Mouse (Mus musculus) c-Kit-negative CD71-positive TER-119-positive erythroid progenitor cells, embryonic 14.5 days (primary cell): ENCODE measurements at regions not wholly inside any gene's neighbourhood (a gene's known extent, or its start where the extent isn't known, plus 50 kb on each side); places are given as distances from the start of the nearest gene placed in this dataset.

ENCODE experiments used
- DNase-seq: peaks from one replicate; pipeline ENCODE4 v3.0.0-alpha.2; 2013; ENCODE audit warnings: low read depth, low spot score

DNA sequence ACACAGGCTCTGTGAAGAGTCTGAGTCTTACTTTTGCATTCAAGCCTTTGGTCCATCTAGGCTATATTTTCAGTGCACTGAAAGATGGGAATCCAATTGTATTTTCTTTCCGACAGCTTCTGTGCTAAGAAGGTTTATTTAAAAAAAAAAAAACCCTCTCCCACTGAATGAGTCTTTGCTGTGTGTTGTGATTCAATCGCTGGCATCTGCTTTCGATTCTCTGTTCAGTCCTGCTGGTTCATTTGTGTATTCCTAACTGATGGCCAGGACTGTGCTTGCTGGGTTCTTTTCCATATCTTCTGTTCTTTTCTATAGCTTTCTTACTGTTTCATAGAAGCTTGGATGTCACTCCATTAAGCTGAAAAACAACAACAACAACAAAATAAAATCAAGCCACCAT is 132.9 kb downstream of the Tex36 start:
- DNase-seq: no peak

DNA sequence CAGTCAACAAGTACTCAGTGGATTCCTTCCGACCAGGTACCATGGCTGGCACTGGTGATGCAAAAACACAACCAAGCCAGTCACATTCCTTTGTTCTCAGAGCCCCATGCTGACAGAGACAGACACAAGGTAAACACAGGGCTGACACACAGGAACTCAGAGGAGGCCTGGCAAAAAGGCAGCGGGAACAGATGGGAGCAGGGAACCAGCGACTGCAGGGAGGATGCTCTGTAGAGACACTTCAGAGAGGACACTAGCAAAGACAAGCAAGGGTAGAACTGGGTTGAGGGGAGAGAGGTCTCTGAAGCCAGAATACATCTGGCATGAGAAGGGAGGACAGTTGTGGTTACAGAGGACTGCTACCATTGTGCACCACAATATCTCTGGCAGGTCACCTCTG is 133.6 kb downstream of the Tex36 start:
- no peak for DNase-seq

- DNase-seq: no peak
These were observed 134.4 kb downstream of the Tex36 start for GRCm38 (mm10) chr7:133467579-133467978.

DNA sequence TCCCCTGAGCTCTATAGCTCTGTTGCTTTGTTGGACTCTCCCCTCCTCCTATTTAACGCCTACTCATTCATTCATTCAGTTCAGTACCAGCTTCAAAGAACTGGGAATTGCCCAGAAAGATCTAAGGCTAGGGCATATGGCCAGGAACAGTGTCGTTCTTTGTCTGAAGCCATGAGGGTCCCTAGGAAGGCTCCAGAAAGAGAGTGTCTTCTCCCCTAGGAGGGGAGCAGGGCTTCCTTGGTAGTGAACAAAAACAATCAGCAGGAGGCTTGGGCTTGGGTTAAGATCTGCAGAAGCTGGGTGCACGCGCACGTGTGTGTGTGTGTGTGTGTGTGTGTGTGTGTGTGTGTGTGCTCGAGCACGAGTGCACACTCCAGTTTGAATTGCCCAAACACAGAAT is 142.7 kb downstream of the Tex36 start:
- no peak for DNase-seq

- DNase-seq: no peak
These were observed 144.3 kb downstream of the Tex36 start for GRCm38 (mm10) chr7:133457436-133458324.

DNA sequence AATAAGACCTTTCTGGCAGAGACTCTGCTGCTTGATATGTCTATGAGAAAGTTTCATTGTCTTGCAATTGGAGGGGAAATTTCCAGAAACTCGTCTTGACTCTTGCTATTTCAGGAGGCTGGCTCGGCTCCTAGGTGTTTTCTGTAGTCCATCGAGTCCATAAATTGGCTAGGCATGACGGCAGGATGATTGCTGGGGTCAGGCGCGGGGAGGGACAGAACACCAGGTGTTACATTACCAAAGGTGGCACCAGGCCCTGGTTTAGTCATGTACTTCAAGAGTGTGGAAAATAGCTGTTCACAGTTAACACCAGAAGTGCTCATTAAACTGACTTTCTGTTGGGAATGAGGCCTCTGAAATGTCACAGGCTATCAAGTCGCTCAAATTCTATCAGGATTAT is 151.7 kb downstream of the Tex36 start:
- no peak for DNase-seq

DNA sequence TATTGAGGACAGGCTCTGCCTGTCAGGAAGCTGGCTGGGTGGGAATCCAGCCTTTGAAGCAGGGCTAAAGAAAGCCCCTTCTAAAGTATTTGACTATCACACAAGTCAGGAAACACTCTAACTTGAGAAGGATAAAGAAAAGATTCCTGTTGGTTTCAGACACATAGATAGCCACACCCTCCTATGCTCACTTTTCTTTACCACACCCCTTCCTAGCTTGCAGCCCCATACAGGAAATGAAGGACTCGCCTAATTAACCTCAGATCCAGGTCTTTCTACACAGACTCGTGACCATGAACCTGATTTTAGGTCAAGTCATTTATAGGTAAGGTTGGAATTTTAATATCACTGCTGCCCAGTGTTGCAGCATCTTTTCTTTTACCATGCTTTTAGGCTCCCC is 154.9 kb downstream of the Tex36 start:
- DNase-seq: no peak

DNA sequence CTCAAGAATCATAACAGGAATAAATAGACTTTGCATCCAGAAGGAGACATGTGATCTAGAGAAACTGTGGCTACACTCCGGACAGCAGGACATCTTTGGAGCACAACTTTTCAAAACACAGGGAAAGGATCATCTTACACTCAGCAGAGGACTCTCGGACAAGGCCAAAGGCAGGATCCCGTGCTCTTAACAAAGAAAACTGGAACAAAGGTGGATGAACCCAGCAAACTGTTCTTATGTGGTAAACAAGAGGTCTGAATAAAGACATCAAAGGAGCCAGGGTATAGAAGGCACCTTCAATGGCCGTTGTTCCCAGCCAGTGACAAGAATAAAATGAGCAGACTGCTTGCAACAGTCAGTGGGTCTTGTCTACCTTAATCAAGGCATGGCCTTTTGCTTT is 160.3 kb downstream of the Tex36 start:
- DNase-seq: no peak

GRCm38 (mm10) chr7:133441169-133441568 is 160.8 kb downstream of the Tex36 start:
- no peak for DNase-seq

DNA sequence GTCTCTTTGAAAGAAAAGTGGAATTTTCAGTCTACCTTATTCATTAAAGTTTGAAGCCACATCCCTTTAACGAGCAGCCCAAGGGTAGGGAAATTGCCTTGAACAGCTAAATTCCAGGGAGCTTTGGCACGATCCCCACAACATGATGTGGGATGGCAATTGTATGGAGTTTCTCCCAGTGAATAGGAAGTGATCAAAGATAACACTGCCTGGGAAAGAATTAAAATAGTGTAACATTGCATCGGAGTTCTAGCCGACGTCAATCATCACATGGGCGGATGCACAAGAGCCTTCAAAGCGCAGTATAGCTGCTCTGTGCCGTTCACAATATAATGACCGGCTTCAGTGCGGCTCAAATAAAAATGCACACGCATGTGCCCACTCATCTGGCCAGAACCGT is 161.2 kb downstream of the Tex36 start:
- no peak for DNase-seq

DNA sequence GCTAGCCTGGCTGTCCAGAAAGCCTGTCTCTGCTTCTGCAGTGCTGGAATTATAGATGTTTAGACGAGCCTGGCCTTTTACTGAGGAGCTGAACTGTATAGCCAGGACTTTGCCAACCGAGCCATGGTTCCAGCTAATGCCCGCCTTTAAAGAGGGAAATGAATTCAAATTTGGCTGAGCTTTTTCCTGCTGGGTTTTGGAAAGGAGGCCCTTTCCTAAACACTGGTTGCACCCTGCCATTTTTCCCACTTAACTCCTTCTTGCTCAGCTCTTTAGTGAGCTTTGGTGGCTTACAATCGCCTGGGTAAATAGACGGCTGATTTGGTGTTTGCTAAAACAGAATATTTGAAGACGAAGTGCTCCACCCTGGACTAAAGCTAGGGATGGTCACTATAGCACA is 161.9 kb downstream of the Tex36 start:
- no peak for DNase-seq

DNA sequence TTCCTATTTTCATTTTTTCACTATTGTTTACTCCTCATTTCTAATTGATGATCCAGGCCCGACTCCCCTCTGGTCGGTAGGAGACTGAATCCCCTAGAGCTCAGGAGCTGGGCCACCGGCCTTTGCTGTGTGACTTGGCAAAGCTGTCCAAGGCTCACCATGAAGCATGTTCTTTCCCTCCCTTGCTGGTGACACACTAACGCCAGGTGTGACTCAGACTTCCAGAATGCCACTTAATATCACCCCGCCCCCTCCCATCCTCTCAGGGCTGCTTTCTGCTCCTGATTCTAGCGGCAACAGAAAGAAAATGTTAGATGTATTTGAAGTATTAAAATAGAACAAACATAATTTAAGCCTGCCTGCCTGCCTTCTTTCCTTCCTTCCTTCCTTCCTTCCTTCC is 163.3 kb downstream of the Tex36 start:
- no peak for DNase-seq

- no peak for DNase-seq
These were observed 164.1 kb downstream of the Tex36 start for GRCm38 (mm10) chr7:133437866-133438265.

DNA sequence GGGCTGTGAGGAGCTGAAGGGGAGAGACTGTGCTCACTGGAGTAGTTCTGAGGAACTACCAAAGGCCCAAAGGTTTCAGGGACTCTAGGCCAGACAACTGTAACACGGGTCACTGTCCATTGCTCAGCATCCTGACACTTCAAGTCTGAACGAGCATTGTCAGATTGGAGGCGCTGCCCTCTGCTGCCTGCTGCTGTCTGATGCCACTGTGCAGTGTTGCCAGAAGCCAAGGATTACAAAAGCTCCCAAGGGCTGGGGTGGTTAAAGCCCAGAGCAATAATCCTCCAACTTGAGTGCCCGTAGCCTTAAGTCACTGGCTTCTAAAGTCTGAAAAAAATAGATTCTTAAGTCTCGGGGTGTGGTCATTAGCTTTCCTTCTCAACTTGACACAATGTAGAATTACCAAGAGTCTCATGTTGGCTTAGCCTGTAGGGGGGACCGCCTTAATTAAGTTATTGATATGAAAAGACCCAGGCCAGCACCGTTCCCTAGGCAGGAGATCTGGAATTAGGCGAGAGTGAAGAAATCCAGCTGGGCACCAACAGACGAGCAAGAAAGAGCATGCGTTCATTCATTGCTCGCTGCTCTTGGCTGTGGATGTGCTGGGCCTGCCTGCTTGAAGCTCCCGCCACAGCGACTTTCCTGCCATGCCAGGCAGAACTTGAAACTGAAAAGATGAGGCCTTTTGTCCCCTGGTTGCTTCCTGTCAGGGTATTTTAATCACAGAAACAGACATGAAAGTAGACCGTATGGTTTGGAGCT is 166.2 kb downstream of the Tex36 start:
- DNase-seq: no peak

DNA sequence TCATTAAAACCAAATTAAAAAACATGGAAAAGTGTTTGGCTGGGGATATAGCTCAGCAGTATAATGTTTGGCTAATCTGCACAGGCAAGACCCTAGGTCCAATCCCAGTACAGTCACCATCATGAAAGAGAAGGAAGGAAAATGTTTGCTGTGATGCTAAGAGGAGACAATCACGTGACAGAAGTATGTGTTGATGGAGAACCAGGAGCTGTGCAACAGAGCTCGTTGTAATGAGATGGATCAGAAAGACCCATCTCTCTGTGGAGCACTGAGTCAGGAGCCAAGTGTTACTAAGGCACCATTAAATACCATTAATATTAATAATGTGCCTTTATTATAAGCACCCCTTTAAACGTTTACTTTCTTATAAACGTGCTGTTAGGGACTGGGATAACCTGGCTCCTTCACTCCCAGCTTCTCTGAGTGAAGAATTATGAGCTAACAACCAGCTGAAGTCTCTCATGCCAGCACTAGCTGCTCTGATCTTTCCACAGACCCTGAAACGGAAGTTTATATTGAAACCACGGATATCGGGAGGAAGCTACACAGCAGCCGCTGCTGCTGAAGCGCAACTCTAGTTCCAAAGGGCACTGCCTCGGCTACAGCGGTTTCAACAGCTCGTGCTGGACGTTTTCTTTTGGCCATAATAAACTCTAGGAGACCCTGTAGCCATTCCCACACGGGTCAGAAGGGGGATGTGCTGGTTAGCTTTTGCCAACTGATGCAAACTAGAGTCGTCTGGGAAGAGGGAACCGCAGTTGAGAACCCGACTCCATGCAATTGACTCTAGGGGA is 167.7 kb downstream of the Tex36 start:
- DNase-seq: no peak

DNA sequence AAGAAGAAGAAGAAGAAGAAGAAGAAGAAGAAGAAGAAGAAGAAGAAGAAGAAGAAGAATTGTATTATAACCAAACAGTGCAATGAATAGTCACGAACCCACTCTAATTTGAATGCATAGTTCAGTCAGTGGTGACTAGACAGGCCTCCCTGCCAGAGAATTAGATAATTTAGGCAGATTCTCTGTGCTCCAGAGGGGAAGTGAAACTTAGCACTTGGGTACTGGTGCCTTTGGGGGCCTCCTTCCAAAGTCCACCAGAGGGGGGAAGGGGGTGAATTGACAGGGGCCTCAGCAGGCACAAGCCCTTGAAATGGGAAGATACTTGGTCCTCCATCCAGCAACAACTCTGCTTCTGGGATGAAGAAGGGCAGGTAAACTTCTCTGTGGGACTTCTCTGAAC is 169.6 kb downstream of the Tex36 start:
- no peak for DNase-seq

DNA sequence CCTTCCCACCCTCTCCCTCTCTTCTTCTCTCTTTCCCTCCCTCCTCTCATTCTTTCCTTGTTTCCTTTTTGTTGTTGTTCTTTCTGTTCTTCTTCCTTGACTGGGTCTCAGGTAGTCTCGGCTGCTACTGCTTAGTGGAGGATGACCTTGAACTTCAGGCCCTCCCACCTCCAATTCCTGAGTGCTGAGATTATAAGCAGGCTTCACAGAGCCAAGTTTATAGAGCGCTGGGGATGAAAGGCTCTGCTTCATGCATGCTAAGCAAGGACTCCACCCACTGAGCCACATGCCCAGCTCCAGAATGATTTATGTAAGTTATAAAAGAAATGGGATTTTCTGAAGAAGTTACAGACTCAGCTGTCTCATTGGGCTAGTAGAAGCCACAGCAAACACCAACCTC is 199.9 kb downstream of the Tex36 start:
- DNase-seq: no peak

GRCm38 (mm10) chr7:133400691-133401090 is 201.3 kb downstream of the Tex36 start:
- DNase-seq: no peak

GRCm38 (mm10) chr7:133388716-133389115 is 213.2 kb downstream of the Tex36 start:
- no peak for DNase-seq

DNA sequence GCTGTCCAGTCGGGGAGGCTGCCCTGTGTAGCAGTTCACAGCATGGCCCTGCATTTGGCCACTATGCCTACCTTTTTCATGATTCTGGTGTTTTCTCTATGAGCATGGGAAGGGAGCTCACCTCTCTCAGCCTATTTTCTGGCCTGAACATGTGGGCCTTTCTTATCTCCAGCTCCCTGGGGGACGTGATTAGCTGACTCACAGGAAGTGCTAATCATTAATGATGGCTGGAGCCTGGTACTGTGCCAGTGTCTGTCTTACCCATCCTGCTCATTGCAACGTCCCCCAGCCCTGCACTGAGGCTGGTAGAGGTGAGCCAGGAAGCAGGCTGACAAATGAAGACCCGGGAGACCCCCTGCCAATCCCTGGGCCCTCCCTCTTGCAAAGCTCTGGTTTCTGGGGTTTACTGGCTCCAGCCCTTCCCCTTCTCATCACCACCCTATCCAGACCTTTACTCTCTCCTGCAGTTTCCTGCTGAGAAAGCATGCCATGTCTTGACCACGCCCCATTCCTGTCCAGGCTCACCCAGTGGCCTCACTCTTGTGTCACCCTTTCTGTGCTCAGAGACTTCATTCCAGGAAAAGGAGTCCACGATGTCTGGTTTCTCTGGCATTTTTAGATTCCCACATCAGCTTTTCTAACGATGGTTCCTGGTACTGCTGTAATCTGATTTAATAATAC is 219.8 kb downstream of the Tex36 start:
- no peak for DNase-seq

- DNase-seq: no peak
These were observed 222.6 kb downstream of the Tex36 start for GRCm38 (mm10) chr7:133379373-133379772.

DNA sequence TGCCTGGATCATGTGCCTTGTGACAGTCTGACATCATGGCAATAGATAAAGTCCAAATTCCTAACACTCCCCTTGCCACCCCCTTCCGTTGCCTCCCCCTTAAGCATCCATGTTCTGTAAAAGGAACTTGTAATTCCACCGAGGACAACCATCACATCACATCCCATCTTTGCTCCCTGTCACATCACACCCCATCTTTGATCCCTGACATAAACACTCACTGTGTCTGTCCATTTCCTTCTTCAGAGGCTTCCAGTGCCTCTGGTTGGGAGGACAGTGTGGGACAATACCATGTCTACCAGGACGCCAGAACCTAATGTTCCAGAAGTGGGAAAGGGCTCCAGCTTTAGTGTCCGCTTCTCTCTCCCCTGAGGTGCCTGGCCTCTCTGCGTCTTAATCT is 223.6 kb downstream of the Tex36 start:
- DNase-seq: no peak
